Mouse (Mus musculus): Measurements from ENCODE around the gene Pifo. TPM values are rescaled to one million over a fixed set of nuclear protein-coding genes. Genes with fewer than 3 reads are reported as not detected.
A peak's percentile ranks its signal among the peaks of the same experiment; 100 is the strongest.

Gene Pifo
- polyA plus RNA-seq, 1 experiment from 2014 or later: not detected

DNA sequence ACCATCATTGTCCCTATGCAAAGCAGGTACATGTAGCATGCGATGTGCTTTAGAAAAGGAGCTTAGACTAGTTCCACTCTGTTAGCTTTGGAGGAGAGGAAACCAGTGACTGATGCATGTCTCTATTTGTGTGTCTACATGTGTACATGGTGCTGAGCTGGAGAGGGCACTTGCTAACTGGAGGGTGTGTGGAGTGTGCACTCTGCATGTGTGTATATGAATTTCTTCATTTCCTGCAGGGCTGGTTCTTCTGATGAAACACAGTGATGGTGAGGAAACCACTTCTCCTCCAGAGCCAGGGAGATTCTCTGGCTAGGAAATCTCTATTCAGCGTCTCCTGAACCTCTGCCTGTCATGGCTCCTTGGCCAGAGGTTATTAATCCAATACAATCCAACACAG lies 40.3 kb downstream of the Pifo start:
- Histone ChIP-seq H3K27me3 (replicated peaks; ENCODE audit: control insufficient read depth, insufficient read depth, low read length) (no peaks in the 10 kb centered on the region), H3K36me3 (ENCODE audit: control insufficient read depth, insufficient read depth) (peaks cover 11% of the 10 kb centered on the region), H3K9ac (ENCODE audit: low read depth, low read length) (no peak overlapping the region), H3K27ac (ENCODE audit: low read depth, low read length) (no peak overlapping the region), H3K4me1 (replicated peaks; ENCODE audit: control insufficient read depth, insufficient read depth, low read length) (no peaks in the 10 kb centered on the region), H3K9me3 (ENCODE audit: control insufficient read depth) (no peaks in the 10 kb centered on the region), H3K4me3 (ENCODE audit: low read depth, low read length) (no peak overlapping the region), H3K4me2 (replicated peaks; ENCODE audit: low read depth) (no peak overlapping the region)
- no peak for ATAC-seq
- no peak for TF ChIP-seq CTCF (IDR thresholded peaks at IDR 0.05; ENCODE audit: low read depth)
- WGBS: 88% methylated on average over 2 of the region's 2 CpGs

DNA sequence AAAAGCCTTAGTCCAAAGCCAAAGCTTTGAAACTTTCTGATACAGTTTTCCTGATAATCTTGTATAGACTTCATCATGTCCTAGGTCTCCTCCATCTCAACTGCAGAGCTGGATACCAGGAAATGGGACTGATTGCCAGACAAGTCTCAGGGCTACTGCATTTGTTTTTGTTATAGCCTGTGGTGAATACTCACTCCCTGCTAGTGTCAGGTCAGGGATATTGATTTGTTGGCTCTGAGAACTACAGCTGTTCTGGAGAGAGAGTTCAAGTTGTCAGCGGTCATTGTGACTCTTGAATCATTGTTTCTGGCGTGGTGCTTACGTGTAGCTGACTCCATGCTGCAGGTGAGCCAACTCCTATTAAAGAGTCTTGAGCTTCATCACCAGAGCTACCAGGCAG lies 41.0 kb downstream of the Pifo start, which contains the start of gene Ovgp1:
Ovgp1 (plus strand) TSS at position 301 of the 400 bp plus-strand sequence.
- Histone ChIP-seq H3K4me2 (replicated peaks; ENCODE audit: low read depth) (no peak within 1 kb of the TSS), H3K36me3 (ENCODE audit: control insufficient read depth, insufficient read depth) (peaks cover 19% of the 10 kb centered on the region), H3K27me3 (replicated peaks; ENCODE audit: control insufficient read depth, insufficient read depth, low read length) (no peaks in the 10 kb centered on the region), H3K4me1 (replicated peaks; ENCODE audit: control insufficient read depth, insufficient read depth, low read length) (no peaks in the 10 kb centered on the region), H3K27ac (ENCODE audit: low read depth, low read length) (no peak within 1 kb of the TSS), H3K9me3 (ENCODE audit: control insufficient read depth) (no peaks in the 10 kb centered on the region), H3K4me3 (ENCODE audit: low read depth, low read length) (no peak within 1 kb of the TSS), H3K9ac (ENCODE audit: low read depth, low read length) (no peak within 1 kb of the TSS)
- ATAC-seq: no peak
- no peak for TF ChIP-seq CTCF (IDR thresholded peaks at IDR 0.05; ENCODE audit: low read depth)
- 74% methylated on average over 3 of the region's 3 CpGs for WGBS

DNA sequence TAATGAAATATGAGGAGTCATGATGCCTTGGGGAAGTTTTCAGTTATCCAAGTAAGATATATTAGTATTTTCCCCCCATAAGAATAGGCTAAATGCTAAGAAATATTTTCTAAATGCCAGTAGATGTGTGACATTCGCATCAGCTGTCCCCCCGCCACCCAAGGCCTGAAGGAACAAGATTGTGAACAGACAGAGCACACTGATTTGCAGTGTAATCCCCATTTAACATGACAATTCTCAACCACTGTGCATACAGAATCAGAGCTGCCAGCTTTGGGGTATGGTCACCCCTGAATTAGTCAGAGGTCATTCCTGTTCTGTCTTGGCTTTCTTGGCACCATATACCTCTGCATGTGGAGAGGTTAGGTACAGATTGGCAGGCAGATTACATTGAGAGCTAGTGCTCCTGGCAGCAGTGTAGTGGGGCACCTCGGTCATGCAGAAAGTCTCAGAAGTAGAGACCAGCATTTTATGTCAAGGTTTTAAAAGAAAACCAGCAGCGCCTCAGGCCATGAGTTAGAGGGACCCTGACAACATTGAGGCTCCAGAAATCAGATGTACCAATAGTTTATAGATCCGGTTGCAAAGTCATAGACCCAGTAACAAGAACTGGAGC lies 42.5 kb downstream of the Pifo start:
- Histone ChIP-seq H3K9me3 (ENCODE audit: control insufficient read depth) (no peaks in the 10 kb centered on the region), H3K4me3 (ENCODE audit: low read depth, low read length) (no peak overlapping the region), H3K27me3 (replicated peaks; ENCODE audit: control insufficient read depth, insufficient read depth, low read length) (no peaks in the 10 kb centered on the region), H3K4me1 (replicated peaks; ENCODE audit: control insufficient read depth, insufficient read depth, low read length) (no peaks in the 10 kb centered on the region), H3K4me2 (replicated peaks; ENCODE audit: low read depth) (no peak overlapping the region), H3K27ac (ENCODE audit: low read depth, low read length) (no peak overlapping the region), H3K36me3 (ENCODE audit: control insufficient read depth, insufficient read depth) (peaks cover 33% of the 10 kb centered on the region), H3K9ac (ENCODE audit: low read depth, low read length) (no peak overlapping the region)
- 82% methylated on average over 5 of the region's 5 CpGs for WGBS
- no peak for TF ChIP-seq CTCF (IDR thresholded peaks at IDR 0.05; ENCODE audit: low read depth)
- ATAC-seq: no peak

GRCm38 (mm10) chr3:105960700-105961099 lies 53.7 kb downstream of the Pifo start:
- H3K27me3 ChIP-seq (replicated peaks; ENCODE audit: control insufficient read depth, insufficient read depth, low read length): no peaks in the 10 kb centered on the region
- no peak overlapping the region for H3K4me3 ChIP-seq (ENCODE audit: low read depth, low read length)
- 92% methylated on average over 2 of the region's 2 CpGs for WGBS
- H3K4me2 ChIP-seq (replicated peaks; ENCODE audit: low read depth): 0 out of 2 replicates have a peak overlapping the region, but pooled peaks have one; percentile 95
- no peak for ATAC-seq
- no peak overlapping the region for H3K27ac ChIP-seq (ENCODE audit: low read depth, low read length)
- no peaks in the 10 kb centered on the region for H3K9me3 ChIP-seq (ENCODE audit: control insufficient read depth)
- peak; percentile 63 for TF ChIP-seq CTCF (IDR thresholded peaks at IDR 0.05; ENCODE audit: low read depth)
- H3K4me1 ChIP-seq (replicated peaks; ENCODE audit: control insufficient read depth, insufficient read depth, low read length): no peaks in the 10 kb centered on the region; the same call in 1 of the 2 replicates
- H3K36me3 ChIP-seq (ENCODE audit: control insufficient read depth, insufficient read depth): peaks cover 35% of the 10 kb centered on the region
- H3K9ac ChIP-seq (ENCODE audit: low read depth, low read length): no peak overlapping the region

DNA sequence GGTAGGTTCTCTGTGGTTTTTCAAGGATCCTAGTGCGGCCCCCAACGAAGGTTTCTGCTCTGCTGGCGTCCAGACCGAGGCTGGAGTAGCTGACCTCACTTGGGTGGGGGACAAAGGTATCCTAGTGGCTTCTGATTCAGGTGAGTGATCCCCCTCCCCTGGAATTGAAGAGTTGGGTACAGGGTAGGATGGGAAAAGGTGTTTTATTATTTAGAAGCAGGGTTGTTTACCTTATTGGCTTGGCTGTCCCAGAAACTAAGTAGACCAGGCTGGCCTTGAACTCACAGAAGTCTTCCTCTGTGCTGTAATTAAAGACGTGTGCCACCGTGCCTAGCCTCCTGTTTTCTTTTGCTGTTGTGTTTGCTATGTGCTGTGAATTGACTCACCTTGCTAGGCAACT lies 54.4 kb downstream of the Pifo start, which contains the start of gene Atp5f1:
Atp5f1 (minus strand) TSS at position 101 of the 400 bp plus-strand sequence.
- Histone ChIP-seq H3K36me3 (ENCODE audit: control insufficient read depth, insufficient read depth) (peaks cover 30% of the 10 kb centered on the region), H3K4me1 (replicated peaks; ENCODE audit: control insufficient read depth, insufficient read depth, low read length) (no peaks in the 10 kb centered on the region; the same call in 1 of the 2 replicates), H3K4me2 (replicated peaks; ENCODE audit: low read depth) (peak within 1 kb of the TSS; percentile 95), H3K9me3 (ENCODE audit: control insufficient read depth) (no peaks in the 10 kb centered on the region), H3K4me3 (ENCODE audit: low read depth, low read length) (peak within 1 kb of the TSS; percentile 91), H3K9ac (ENCODE audit: low read depth, low read length) (peak within 1 kb of the TSS; percentile 96), H3K27me3 (replicated peaks; ENCODE audit: control insufficient read depth, insufficient read depth, low read length) (no peaks in the 10 kb centered on the region), H3K27ac (ENCODE audit: low read depth, low read length) (peak within 1 kb of the TSS; percentile 92)
- 6% methylated on average over 6 of the region's 6 CpGs for whole genome bisulfite sequencing
- no peak for ATAC-seq
- no peak for TF ChIP-seq CTCF (IDR thresholded peaks at IDR 0.05; ENCODE audit: low read depth)

- peaks cover 30% of the 10 kb centered on the region for H3K36me3 ChIP-seq (ENCODE audit: control insufficient read depth, insufficient read depth)
- no peaks in the 10 kb centered on the region for H3K27me3 ChIP-seq (replicated peaks; ENCODE audit: control insufficient read depth, insufficient read depth, low read length)
- no peak for TF ChIP-seq CTCF (IDR thresholded peaks at IDR 0.05; ENCODE audit: low read depth)
- peak overlapping the region; percentile 96 for H3K9ac ChIP-seq (ENCODE audit: low read depth, low read length)
- peak overlapping the region; percentile 60; the same call in 1 of the 2 replicates for H3K27ac ChIP-seq (ENCODE audit: low read depth, low read length)
- H3K4me3 ChIP-seq (ENCODE audit: low read depth, low read length): peak overlapping the region; percentile 91
- peak overlapping the region; percentile 95 for H3K4me2 ChIP-seq (replicated peaks; ENCODE audit: low read depth)
- peak; percentile 60 for ATAC-seq
- H3K9me3 ChIP-seq (ENCODE audit: control insufficient read depth): no peaks in the 10 kb centered on the region
- WGBS: 0% methylated on average over 26 of the region's 26 CpGs
- H3K4me1 ChIP-seq (replicated peaks; ENCODE audit: control insufficient read depth, insufficient read depth, low read length): no peaks in the 10 kb centered on the region; the same call in 1 of the 2 replicates
Measured at GRCm38 (mm10) chr3:105959585-105959984, 54.9 kb downstream of the Pifo start.
